Mouse (Mus musculus) embryonic facial prominence, embryonic 13.5 days (tissue): ENCODE data around the gene Smndc1. TPM values are rescaled to one million over a fixed set of nuclear protein-coding genes. Genes with fewer than 3 reads are reported as not detected.

ENCODE experiments used
- ATAC-seq: fragments of 200-750 bp; cut with Nextera tagmentation; 2 replicates; pipeline ENCODE4 v1.8.0; 2017; ENCODE audit warnings: low read depth; ENCODE audit not compliant: insufficient number of reproducible peaks, insufficient read depth, low FRiP score, low TSS enrichment
- H3K27ac ChIP-seq: fragments of 300-500 bp; sonication (generic); 2 replicates; pipeline ENCODE4 v1.5.1; 2015; ENCODE audit warnings: moderate library complexity, mild to moderate bottlenecking, inconsistent platforms
- H3K27me3 ChIP-seq: fragments of 300-500 bp; sonication (generic); 2 replicates; pipeline ENCODE4 v1.6.1; 2015; ENCODE audit warnings: mild to moderate bottlenecking, inconsistent platforms
- H3K36me3 ChIP-seq: fragments of 300-500 bp; sonication (generic); 2 replicates; pipeline ENCODE4 v1.6.1; 2015; ENCODE audit warnings: mild to moderate bottlenecking, inconsistent platforms
- H3K4me1 ChIP-seq: fragments of 300-500 bp; sonication (generic); 2 replicates; pipeline ENCODE4 v1.6.1; 2015; ENCODE audit warnings: inconsistent platforms
- H3K4me2 ChIP-seq: fragments of 300-500 bp; sonication (generic); 2 replicates; pipeline ENCODE4 v1.6.1; 2015; ENCODE audit warnings: moderate library complexity, mild to moderate bottlenecking, inconsistent platforms
- H3K4me3 ChIP-seq: fragments of 300-500 bp; sonication (generic); 2 replicates; pipeline ENCODE4 v1.5.1; 2015; ENCODE audit warnings: mild to moderate bottlenecking, inconsistent platforms
- H3K9ac ChIP-seq: fragments of 300-500 bp; sonication (generic); 2 replicates; pipeline ENCODE4 v1.6.1; 2015; ENCODE audit warnings: mild to moderate bottlenecking, inconsistent platforms
- H3K9me3 ChIP-seq: fragments of 300-500 bp; sonication (generic); 2 replicates; pipeline ENCODE4 v1.6.1; 2016; ENCODE audit warnings: inconsistent platforms
- WGBS: fragments of 180-500 bp; shearing (Covaris S2); methylation state at CpG from one replicate; pipeline ENCODE4 v1.1.7; 2015; ENCODE audit warnings: mixed read lengths; 5-methylcytosine and 5-hydroxymethylcytosine counted together
- polyA plus RNA-seq: library from polyadenylated mRNA; unstranded; fragments of >200 nt; fragmentation: Nextera tagmentation; extraction: Ambion mirVana; gene quantifications from 2 replicates; pipeline ENCODE4 v1.2.1, GENCODE M21; 2015

Gene Smndc1
- polyA plus RNA-seq, 1 experiment from 2014 or later, result 45.0 TPM

GRCm38 (mm10) chr19:53375816-53376215, 14.6 kb downstream of the Smndc1 start:
- no peak for ATAC-seq
- no peaks in the 10 kb centered on the region for H3K4me1 ChIP-seq

GRCm38 (mm10) chr19:53375299-53375698, 15.1 kb downstream of the Smndc1 start:
- Histone ChIP-seq H3K27me3 (no peaks in the 10 kb centered on the region), H3K36me3 (peaks cover 59% of the 10 kb centered on the region), H3K9ac (no peak overlapping the region), H3K4me1 (no peaks in the 10 kb centered on the region), H3K4me3 (no peak overlapping the region), H3K9me3 (no peaks in the 10 kb centered on the region), H3K4me2 (no peak overlapping the region), H3K27ac (no peak overlapping the region)
- ATAC-seq, result no peak
- WGBS, result 84% methylated on average over 6 of the region's 6 CpGs

More at GRCm38 (mm10) chr19:53375816-53376215, 14.6 kb downstream of the Smndc1 start:
- Histone ChIP-seq H3K4me3 (no peak overlapping the region), H3K4me2 (no peak overlapping the region), H3K36me3 (peaks cover 58% of the 10 kb centered on the region), H3K9ac (no peak overlapping the region), H3K27ac (no peak overlapping the region), H3K27me3 (no peaks in the 10 kb centered on the region), H3K9me3 (no peaks in the 10 kb centered on the region)
- WGBS, result 93% methylated on average over 9 of the region's 9 CpGs

- peaks cover 51% of the 10 kb centered on the region for H3K36me3 ChIP-seq
- WGBS, result 88% methylated on average over 2 of the region's 2 CpGs
- no peak overlapping the region for H3K27ac ChIP-seq
- 0 out of 2 replicates have a peak, but pooled peaks cover 3% of the 10 kb centered on the region for H3K4me1 ChIP-seq
- H3K9me3 ChIP-seq, result no peaks in the 10 kb centered on the region
- no peak overlapping the region for H3K9ac ChIP-seq
- no peak for ATAC-seq
- no peaks in the 10 kb centered on the region for H3K27me3 ChIP-seq
- H3K4me3 ChIP-seq, result no peak overlapping the region
- no peak overlapping the region for H3K4me2 ChIP-seq
Measured at GRCm38 (mm10) chr19:53373570-53373969, 16.8 kb downstream of the Smndc1 start.

- Histone ChIP-seq H3K4me1 (0 out of 2 replicates have a peak, but pooled peaks cover 3% of the 10 kb centered on the region), H3K4me2 (no peak within 1 kb of the TSS), H3K9ac (no peak within 1 kb of the TSS), H3K4me3 (no peak within 1 kb of the TSS), H3K27ac (no peak within 1 kb of the TSS), H3K27me3 (no peaks in the 10 kb centered on the region), H3K36me3 (peaks cover 47% of the 10 kb centered on the region), H3K9me3 (no peaks in the 10 kb centered on the region)
- 95% methylated on average over 13 of the region's 13 CpGs for WGBS
- ATAC-seq, result no peak
Measured at GRCm38 (mm10) chr19:53371666-53372065, 18.7 kb downstream of the Smndc1 start, which contains the start of gene Gm10197. Gene Gm10197 (minus strand): TSS chr19:53371766.

GRCm38 (mm10) chr19:53370233-53370632, 20.1 kb downstream of the Smndc1 start:
- Histone ChIP-seq H3K4me2 (no peak overlapping the region), H3K9ac (no peak overlapping the region), H3K4me3 (no peak overlapping the region), H3K27ac (no peak overlapping the region), H3K4me1 (peaks cover 12% of the 10 kb centered on the region), H3K27me3 (no peaks in the 10 kb centered on the region), H3K9me3 (no peaks in the 10 kb centered on the region), H3K36me3 (peaks cover 35% of the 10 kb centered on the region)
- 74% methylated on average over 15 of the region's 15 CpGs for WGBS
- ATAC-seq, result no peak

- ATAC-seq, result 0 out of 2 replicates have a peak, but pooled peaks have one; percentile 40
- H3K4me3 ChIP-seq, result no peak overlapping the region
- no peak overlapping the region for H3K4me2 ChIP-seq
- peaks cover 18% of the 10 kb centered on the region for H3K4me1 ChIP-seq
- no peaks in the 10 kb centered on the region for H3K27me3 ChIP-seq
- no peak overlapping the region for H3K27ac ChIP-seq
- no peaks in the 10 kb centered on the region for H3K9me3 ChIP-seq
- no peak overlapping the region for H3K9ac ChIP-seq
- 34% methylated on average over 14 of the region's 14 CpGs for WGBS
- H3K36me3 ChIP-seq, result peaks cover 30% of the 10 kb centered on the region
Measured at GRCm38 (mm10) chr19:53369469-53370043, 20.8 kb downstream of the Smndc1 start.

- Histone ChIP-seq H3K9me3 (no peaks in the 10 kb centered on the region), H3K4me1 (peaks cover 22% of the 10 kb centered on the region), H3K27me3 (no peaks in the 10 kb centered on the region), H3K4me2 (no peak overlapping the region), H3K36me3 (peaks cover 13% of the 10 kb centered on the region), H3K9ac (no peak overlapping the region), H3K27ac (no peak overlapping the region), H3K4me3 (no peak overlapping the region)
- 87% methylated on average over 7 of the region's 7 CpGs for WGBS
- no peak for ATAC-seq
Measured at GRCm38 (mm10) chr19:53366881-53367280, 23.5 kb downstream of the Smndc1 start.

- 81% methylated on average over 11 of the region's 11 CpGs for WGBS
- no peaks in the 10 kb centered on the region for H3K9me3 ChIP-seq
- no peak for ATAC-seq
- peaks cover 25% of the 10 kb centered on the region for H3K4me1 ChIP-seq
- no peak overlapping the region for H3K4me3 ChIP-seq
- H3K27me3 ChIP-seq, result no peaks in the 10 kb centered on the region
- peaks cover 7% of the 10 kb centered on the region; the same call in 1 of the 2 replicates for H3K36me3 ChIP-seq
- H3K9ac ChIP-seq, result no peak overlapping the region
- H3K27ac ChIP-seq, result no peak overlapping the region
- no peak overlapping the region for H3K4me2 ChIP-seq
Measured at GRCm38 (mm10) chr19:53366057-53366775, 24.2 kb downstream of the Smndc1 start.

- no peak for ATAC-seq
- Histone ChIP-seq H3K9ac (no peak overlapping the region), H3K4me3 (peak overlapping the region; percentile 14; the same call in 1 of the 2 replicates), H3K27ac (peak overlapping the region; percentile 81), H3K4me1 (peaks cover 38% of the 10 kb centered on the region), H3K27me3 (no peaks in the 10 kb centered on the region), H3K9me3 (no peaks in the 10 kb centered on the region), H3K4me2 (peak overlapping the region; percentile 50), H3K36me3 (no peaks in the 10 kb centered on the region)
- 20% methylated on average over 9 of the region's 9 CpGs for WGBS
Measured at GRCm38 (mm10) chr19:53364963-53365362, 25.4 kb downstream of the Smndc1 start.

- Histone ChIP-seq H3K9me3 (no peaks in the 10 kb centered on the region), H3K4me1 (peaks cover 41% of the 10 kb centered on the region), H3K27me3 (no peaks in the 10 kb centered on the region), H3K4me3 (no peak overlapping the region), H3K27ac (peak overlapping the region; percentile 39; the same call in 1 of the 2 replicates), H3K36me3 (no peaks in the 10 kb centered on the region), H3K9ac (no peak overlapping the region), H3K4me2 (peak overlapping the region; percentile 50)
- ATAC-seq, result no peak
- 77% methylated on average over 2 of the region's 2 CpGs for WGBS
Measured at GRCm38 (mm10) chr19:53364551-53364950, 25.8 kb downstream of the Smndc1 start.

GRCm38 (mm10) chr19:53362967-53363366, 27.4 kb downstream of the Smndc1 start:
- WGBS, result 48% methylated on average over 2 of the region's 2 CpGs
- Histone ChIP-seq H3K27ac (no peak overlapping the region), H3K36me3 (no peaks in the 10 kb centered on the region), H3K27me3 (no peaks in the 10 kb centered on the region), H3K4me1 (peaks cover 45% of the 10 kb centered on the region), H3K4me3 (no peak overlapping the region), H3K9me3 (no peaks in the 10 kb centered on the region), H3K9ac (no peak overlapping the region), H3K4me2 (no peak overlapping the region)
- no peak for ATAC-seq
